Mouse (Mus musculus): ENCODE data around the gene Apoc4. TPM values are rescaled to one million over a fixed set of nuclear protein-coding genes. Genes with fewer than 3 reads are reported as not detected.

The Apoc4 gene
- total RNA-seq, 2 experiments from 2014 or later: 0.42 to 4.7 TPM

DNA sequence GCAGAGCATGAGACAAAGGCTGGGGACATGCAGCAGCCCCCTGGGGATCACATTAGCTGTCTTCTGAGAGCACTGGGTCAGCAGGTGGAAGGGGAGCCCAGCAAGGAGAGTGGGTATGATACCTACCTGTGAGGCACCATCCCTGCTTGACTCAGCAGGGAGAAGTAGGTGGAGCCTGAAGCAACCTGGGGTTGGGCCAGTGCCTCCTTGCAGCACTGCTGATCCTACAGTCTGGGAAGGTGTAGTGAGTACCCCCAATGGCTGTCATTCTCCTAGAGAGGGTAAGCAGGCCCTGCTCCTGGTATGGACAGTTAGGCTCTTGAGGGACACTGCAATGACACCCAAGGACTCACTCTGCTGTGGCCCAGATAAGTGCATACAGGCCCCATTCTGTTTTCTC is 49.0 kb downstream of the Apoc4 start:
- DNase-seq (ENCODE audit: low spot score in 2 of 2): no peak

DNA sequence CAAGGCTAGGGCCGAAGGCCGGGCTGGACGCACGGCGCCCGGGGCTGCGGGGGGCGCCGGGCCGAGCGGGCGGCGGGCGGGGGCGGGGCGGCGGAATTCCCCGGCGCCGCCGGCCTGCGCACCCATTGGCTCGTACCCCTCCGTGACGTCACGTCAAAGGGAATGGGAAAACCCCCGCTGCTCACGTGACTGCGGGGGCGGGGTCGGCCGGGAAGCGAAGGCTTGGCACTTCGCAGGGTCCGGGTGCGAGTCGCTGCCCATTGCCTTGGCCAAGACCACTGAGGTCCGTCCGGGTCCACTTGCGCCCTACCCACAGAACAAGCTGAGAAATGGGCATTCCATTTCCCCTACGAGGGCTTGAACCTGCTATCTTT is 51.9 kb downstream of the Apoc4 start, which contains the start of gene Relb:
Gene Relb, minus strand, starts transcription at position 78 of the 374 bp plus-strand sequence.
- peak; percentile 92 for DNase-seq (ENCODE audit: low spot score in 2 of 2)

DNA sequence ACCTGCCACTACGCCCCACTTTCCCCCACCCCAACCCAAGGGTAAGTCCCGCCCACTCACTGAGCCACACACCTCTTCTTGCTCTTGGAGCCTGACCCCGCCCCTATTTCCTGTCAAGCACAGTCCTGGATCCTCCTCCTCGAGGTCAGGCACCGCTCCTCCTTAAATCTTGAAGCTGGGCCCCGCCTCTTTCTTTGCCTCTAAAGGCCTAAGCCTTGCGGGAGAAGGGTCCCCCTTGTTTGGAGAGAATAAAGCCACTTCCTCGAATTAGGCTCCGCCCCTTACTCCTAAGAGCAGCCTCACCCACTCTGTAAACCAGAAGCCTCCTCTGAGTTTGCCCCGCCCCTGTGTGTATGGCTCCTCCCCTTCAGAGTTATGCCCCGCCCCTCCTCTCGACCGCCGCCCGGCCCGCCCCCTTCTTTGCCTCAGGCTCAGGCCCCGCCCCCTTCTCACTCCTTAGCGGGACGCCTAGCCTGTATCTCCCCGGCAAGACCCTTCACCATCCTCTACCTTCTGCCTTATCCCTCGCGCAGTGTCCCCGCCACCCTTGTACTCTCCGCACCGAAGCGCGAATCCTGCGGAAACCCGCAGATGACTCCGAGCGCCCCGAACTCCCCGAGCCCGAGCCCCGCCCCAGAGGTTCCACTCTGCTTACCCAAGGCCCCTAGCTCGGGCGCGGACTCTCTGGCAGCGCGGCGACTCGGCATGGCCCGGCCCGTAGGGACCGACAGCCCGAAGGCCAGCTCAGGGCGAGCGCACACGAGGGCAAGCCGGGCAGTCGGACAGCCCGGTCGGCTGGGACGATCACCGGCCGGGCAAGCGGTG is 52.5 kb downstream of the Apoc4 start:
- peak; percentile 87 to 92 for DNase-seq (ENCODE audit: low spot score in 2 of 2)

DNA sequence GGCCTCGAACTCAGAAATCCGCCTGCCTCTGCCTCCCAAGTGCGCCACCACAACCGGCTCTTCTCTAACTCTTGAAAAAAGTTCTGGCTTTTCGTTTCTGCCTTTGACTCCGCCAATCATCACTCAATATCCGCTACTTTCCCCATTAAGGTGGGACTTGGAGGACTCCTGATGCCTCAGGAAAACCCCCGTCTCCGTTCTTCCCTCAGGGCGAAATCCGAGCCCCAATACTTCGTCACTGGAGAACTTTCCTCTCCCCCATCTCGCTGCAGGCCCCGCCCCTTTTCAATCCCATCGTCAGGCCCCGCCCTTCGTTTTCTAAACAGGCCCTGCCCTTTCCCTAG is 53.1 kb downstream of the Apoc4 start:
- DNase-seq (ENCODE audit: low spot score in 2 of 2): no peak

Other genes starting within 250 kb of the Apoc4 start
- 10 to 100 TPM; 18.9 to 20.5 TPM for gene Mark4, start 222.7 kb downstream of the Apoc4 start, total RNA-seq (2021)
- gene Exoc3l2, start 218.1 kb downstream of the Apoc4 start, total RNA-seq (2021): under 1 TPM; 0.65 to 0.83 TPM
- gene Bloc1s3, start 173.1 kb downstream of the Apoc4 start, total RNA-seq (2021): 1 to 10 TPM; 1.9 to 2.3 TPM
- 10 to 100 TPM; 27.3 to 30.6 TPM for gene Trappc6a, start 173.1 kb downstream of the Apoc4 start, total RNA-seq (2021)
- under 1 TPM; 0.10 to 0.12 TPM for gene Nkpd1, start 163.6 kb downstream of the Apoc4 start, total RNA-seq (2021)
- gene Ppp1r37, start 118.4 kb downstream of the Apoc4 start, total RNA-seq (2021): 10 to 100 TPM; 44.7 to 46.6 TPM
- under 1 TPM in 1 of 2 experiments, not detected in 1; 0.17 TPM for gene Zfp296, start 104.2 kb downstream of the Apoc4 start, total RNA-seq (2021)
- gene Gemin7, start 103.9 kb downstream of the Apoc4 start, total RNA-seq (2021): 10 to 100 TPM; 52.3 to 56.4 TPM
- gene Clasrp, start 77.0 kb downstream of the Apoc4 start, total RNA-seq (2021): 10 to 100 TPM; 29.9 to 32.8 TPM
- gene Relb, start 52.0 kb downstream of the Apoc4 start, total RNA-seq (2021): 10 to 100 TPM; 10.4 to 10.7 TPM
- 10 to 100 TPM; 51.9 to 62.0 TPM for gene Clptm1, start 16.4 kb downstream of the Apoc4 start, total RNA-seq (2021)
- 1 to 10 TPM in 1 of 2 experiments, under 1 TPM in 1; 0.88 to 2.1 TPM for gene Apoc2, start 3.5 kb downstream of the Apoc4 start, total RNA-seq (2021)
- not detected for gene Gm44805, start 56 bp downstream of the Apoc4 start, total RNA-seq (2021)
- 10 to 100 TPM in 1 of 2 experiments, 1 to 10 TPM in 1; 1.7 to 14.7 TPM for gene Apoc1, start 11.2 kb upstream of the Apoc4 start, total RNA-seq (2021)
- gene Apoe, start 17.7 kb upstream of the Apoc4 start, total RNA-seq (2021): 100 to 1,000 TPM; 136 to 167 TPM
- gene Tomm40, start 34.0 kb upstream of the Apoc4 start, total RNA-seq (2021): 10 to 100 TPM; 68.4 to 72.0 TPM
- gene Nectin2, start 69.0 kb upstream of the Apoc4 start, total RNA-seq (2021): 10 to 100 TPM; 21.1 to 23.2 TPM
- 100 to 1,000 TPM; 119 to 144 TPM for gene Bcam, start 89.5 kb upstream of the Apoc4 start, total RNA-seq (2021)
- gene Cblc, start 115.3 kb upstream of the Apoc4 start, total RNA-seq (2021): under 1 TPM; 0.76 to 0.96 TPM
- 1 to 10 TPM; 5.1 to 5.7 TPM for gene Bcl3, start 141.3 kb upstream of the Apoc4 start, total RNA-seq (2021)
- not detected for gene Gm19345, start 170.5 kb upstream of the Apoc4 start, total RNA-seq (2021)
- gene Ceacam16, start 179.8 kb upstream of the Apoc4 start, total RNA-seq (2021): not detected
- not detected for gene Ceacam19, start 206.5 kb upstream of the Apoc4 start, total RNA-seq (2021)
- gene Pvr, start 239.7 kb upstream of the Apoc4 start, total RNA-seq (2021): 10 to 100 TPM; 22.3 to 23.0 TPM